Mouse (Mus musculus): Measurements from ENCODE around the gene Gprin2. TPM values are rescaled to one million over a fixed set of nuclear protein-coding genes. Genes with fewer than 3 reads are reported as not detected.

Gene Gprin2
- total RNA-seq (2023): not detected

GRCm38 (mm10) chr14:34201231-34202035, at the start of gene Gprin2:
Gprin2 (minus strand) TSS chr14:34201653.

GRCm38 (mm10) chr14:34219295-34219694, 17.8 kb upstream of the Gprin2 start, which contains the start of gene Syt15:
Syt15 (plus strand) TSS chr14:34219595.

GRCm38 (mm10) chr14:34152342-34152741, 49.1 kb downstream of the Gprin2 start, which contains the start of gene Npy4r:
Npy4r (minus strand) TSS chr14:34152489.

Other genes starting within 250 kb of the Gprin2 start
- gene Rbp3, start 247.7 kb downstream of the Gprin2 start, total RNA-seq (2023): not detected
- under 1 TPM in 1 of 2 experiments, not detected in 1; 0.11 TPM for gene Zfp488, start 222.9 kb downstream of the Gprin2 start, total RNA-seq (2023)
- not detected for gene Gm30083, start 186.5 kb downstream of the Gprin2 start, total RNA-seq (2023)
- gene Gm5460, start 184.9 kb downstream of the Gprin2 start, total RNA-seq (2023): not detected
- not detected for gene Antxrl, start 148.9 kb downstream of the Gprin2 start, total RNA-seq (2023)
- not detected for gene Anxa8, start 115.7 kb downstream of the Gprin2 start, total RNA-seq (2023)
- not detected for gene A630023A22Rik, start 98.9 kb downstream of the Gprin2 start, total RNA-seq (2023)
- gene Npy4r, start 49.2 kb downstream of the Gprin2 start, total RNA-seq (2023): not detected
- gene Syt15, start 17.9 kb upstream of the Gprin2 start, total RNA-seq (2023): not detected
- gene Shld2, start 108.8 kb upstream of the Gprin2 start, total RNA-seq (2023): 1 to 10 TPM; 8.6 to 9.2 TPM
- gene Glud1, start 109.1 kb upstream of the Gprin2 start, total RNA-seq (2023): 100 to 1,000 TPM; 219 to 235 TPM
- gene Fam25c, start 153.8 kb upstream of the Gprin2 start, total RNA-seq (2023): not detected
- not detected for gene Sncg, start 173.1 kb upstream of the Gprin2 start, total RNA-seq (2023)
- gene Mmrn2, start 173.8 kb upstream of the Gprin2 start, total RNA-seq (2023): under 1 TPM in 1 of 2 experiments, not detected in 1; 0.26 TPM

Data from neutrophil, adult 83 days (primary cell).